Mouse (Mus musculus): ENCODE results near the gene A930018P22Rik. TPM values are rescaled to one million over a fixed set of nuclear protein-coding genes. Genes with fewer than 3 reads are reported as not detected.
"Not testable (repeated sequence)": the region's sequence is repeated elsewhere in the genome, so short reads cannot be mapped to it uniquely, and the experiment has no call there.

A930018P22Rik gene
- polyA plus RNA-seq, 1 experiment from 2014 or later, result not detected

GRCm38 (mm10) chr2:104104800-104105199, 17.8 kb upstream of the A930018P22Rik start:
- Histone ChIP-seq H3K27me3 (ENCODE audit: control insufficient read depth, insufficient read depth, low read length) (no peaks in the 10 kb centered on the region), H3K9ac (ENCODE audit: low read length) (no peak overlapping the region), H3K4me1 (ENCODE audit: control insufficient read depth in 2 of 2, insufficient read depth in 2 of 2, low read length in 2 of 2) (peaks cover 10 to 21% of the 10 kb centered on the region in 2 experiments), H3K4me3 (ENCODE audit: control insufficient read depth in 1 of 2, insufficient read depth in 1 of 2, low read depth in 1 of 2, low read length in 2 of 2) (no peak overlapping the region), H3K4me2 (ENCODE audit: low read length) (no peak overlapping the region), H3K9me3 (ENCODE audit: control insufficient read depth, low read length) (no peaks in the 10 kb centered on the region), H3K27ac (replicated peaks in 1 of 2; ENCODE audit: control insufficient read depth in 1 of 2, insufficient read depth in 1 of 2, low read depth in 2 of 2, low read length in 2 of 2) (no peak overlapping the region), H3K36me3 (ENCODE audit: control insufficient read depth, insufficient read depth, low read length) (0 out of 2 replicates have a peak, but pooled peaks cover 7% of the 10 kb centered on the region)
- no peak for ATAC-seq (ENCODE audit: insufficient number of reproducible peaks, insufficient read depth, low FRiP score, low read depth)
- WGBS, result 83% methylated on average over 6 of the region's 6 CpGs

- H3K9ac ChIP-seq (ENCODE audit: low read length); ATAC-seq (ENCODE audit: insufficient number of reproducible peaks, insufficient read depth, low FRiP score, low read depth); H3K4me3 ChIP-seq (ENCODE audit: control insufficient read depth in 1 of 2, insufficient read depth in 1 of 2, low read depth in 1 of 2, low read length in 2 of 2); H3K9me3 ChIP-seq (ENCODE audit: control insufficient read depth, low read length); H3K4me2 ChIP-seq (ENCODE audit: low read length); H3K27me3 ChIP-seq (ENCODE audit: control insufficient read depth, insufficient read depth, low read length): not testable (repeated sequence)
- Histone ChIP-seq H3K27ac (replicated peaks in 1 of 2; ENCODE audit: control insufficient read depth in 1 of 2, insufficient read depth in 1 of 2, low read depth in 2 of 2, low read length in 2 of 2) (peak overlapping the region; percentile 33 to 54), H3K4me1 (ENCODE audit: control insufficient read depth in 2 of 2, insufficient read depth in 2 of 2, low read length in 2 of 2) (peaks cover 4 to 10% of the 10 kb centered on the region in 2 experiments), H3K36me3 (ENCODE audit: control insufficient read depth, insufficient read depth, low read length) (peaks cover 11% of the 10 kb centered on the region; the same call in 1 of the 2 replicates)
- 19% methylated on average over 2 of the region's 2 CpGs for WGBS
Observed at GRCm38 (mm10) chr2:104109021-104109420, 13.5 kb upstream of the A930018P22Rik start.

- Histone ChIP-seq H3K27me3 (ENCODE audit: control insufficient read depth, insufficient read depth, low read length) (no peaks in the 10 kb centered on the region), H3K4me3 (ENCODE audit: control insufficient read depth in 1 of 2, insufficient read depth in 1 of 2, low read depth in 1 of 2, low read length in 2 of 2) (no peak overlapping the region), H3K9ac (ENCODE audit: low read length) (peak overlapping the region; percentile 35; the same call in 1 of the 2 replicates), H3K36me3 (ENCODE audit: control insufficient read depth, insufficient read depth, low read length) (peaks cover 9% of the 10 kb centered on the region; the same call in 1 of the 2 replicates), H3K4me2 (ENCODE audit: low read length) (no peak overlapping the region), H3K4me1 (ENCODE audit: control insufficient read depth in 2 of 2, insufficient read depth in 2 of 2, low read length in 2 of 2) (peaks cover 4 to 10% of the 10 kb centered on the region in 2 experiments), H3K9me3 (ENCODE audit: control insufficient read depth, low read length) (no peaks in the 10 kb centered on the region), H3K27ac (replicated peaks in 1 of 2; ENCODE audit: control insufficient read depth in 1 of 2, insufficient read depth in 1 of 2, low read depth in 2 of 2, low read length in 2 of 2) (peak overlapping the region; percentile 33 to 54)
- 46% methylated on average over 2 of the region's 2 CpGs for WGBS
- no peak for ATAC-seq (ENCODE audit: insufficient number of reproducible peaks, insufficient read depth, low FRiP score, low read depth)
Observed at GRCm38 (mm10) chr2:104109528-104109927, 13.0 kb upstream of the A930018P22Rik start.

GRCm38 (mm10) chr2:104110031-104110430, 12.5 kb upstream of the A930018P22Rik start:
- 81% methylated on average over 4 of the region's 4 CpGs for WGBS

GRCm38 (mm10) chr2:104111170-104111797, 11.3 kb upstream of the A930018P22Rik start:
- not testable (repeated sequence) for ATAC-seq (ENCODE audit: insufficient number of reproducible peaks, insufficient read depth, low FRiP score, low read depth); H3K4me2 ChIP-seq (ENCODE audit: low read length); H3K9me3 ChIP-seq (ENCODE audit: control insufficient read depth, low read length); H3K36me3 ChIP-seq (ENCODE audit: control insufficient read depth, insufficient read depth, low read length); H3K27me3 ChIP-seq (ENCODE audit: control insufficient read depth, insufficient read depth, low read length); H3K4me3 ChIP-seq (ENCODE audit: control insufficient read depth in 1 of 2, insufficient read depth in 1 of 2, low read depth in 1 of 2, low read length in 2 of 2); H3K27ac ChIP-seq (replicated peaks in 1 of 2; ENCODE audit: control insufficient read depth in 1 of 2, insufficient read depth in 1 of 2, low read depth in 2 of 2, low read length in 2 of 2); H3K9ac ChIP-seq (ENCODE audit: low read length)
- peaks cover 4 to 10% of the 10 kb centered on the region in 2 experiments for H3K4me1 ChIP-seq (ENCODE audit: control insufficient read depth in 2 of 2, insufficient read depth in 2 of 2, low read length in 2 of 2)
- no CpG with 5 or more reads among the region's 1 CpGs for WGBS

More at GRCm38 (mm10) chr2:104110031-104110430, 12.5 kb upstream of the A930018P22Rik start:
- Histone ChIP-seq H3K4me1 (ENCODE audit: control insufficient read depth in 2 of 2, insufficient read depth in 2 of 2, low read length in 2 of 2) (peaks cover 4 to 10% of the 10 kb centered on the region in 2 experiments), H3K27ac (replicated peaks in 1 of 2; ENCODE audit: control insufficient read depth in 1 of 2, insufficient read depth in 1 of 2, low read depth in 2 of 2, low read length in 2 of 2) (peak overlapping the region; percentile 33 to 54; a peak in 3 of 4 replicates), H3K9me3 (ENCODE audit: control insufficient read depth, low read length) (no peaks in the 10 kb centered on the region), H3K4me3 (ENCODE audit: control insufficient read depth in 1 of 2, insufficient read depth in 1 of 2, low read depth in 1 of 2, low read length in 2 of 2) (no peak overlapping the region), H3K27me3 (ENCODE audit: control insufficient read depth, insufficient read depth, low read length) (no peaks in the 10 kb centered on the region), H3K4me2 (ENCODE audit: low read length) (no peak overlapping the region), H3K36me3 (ENCODE audit: control insufficient read depth, insufficient read depth, low read length) (peaks cover 6% of the 10 kb centered on the region; the same call in 1 of the 2 replicates), H3K9ac (ENCODE audit: low read length) (no peak overlapping the region)
- ATAC-seq (ENCODE audit: insufficient number of reproducible peaks, insufficient read depth, low FRiP score, low read depth), result no peak

GRCm38 (mm10) chr2:104113563-104113962, 9.0 kb upstream of the A930018P22Rik start:
- not testable (repeated sequence) for H3K9ac ChIP-seq (ENCODE audit: low read length); H3K4me2 ChIP-seq (ENCODE audit: low read length); H3K9me3 ChIP-seq (ENCODE audit: control insufficient read depth, low read length); H3K36me3 ChIP-seq (ENCODE audit: control insufficient read depth, insufficient read depth, low read length); ATAC-seq (ENCODE audit: insufficient number of reproducible peaks, insufficient read depth, low FRiP score, low read depth); H3K4me3 ChIP-seq (ENCODE audit: control insufficient read depth in 1 of 2, insufficient read depth in 1 of 2, low read depth in 1 of 2, low read length in 2 of 2); H3K27me3 ChIP-seq (ENCODE audit: control insufficient read depth, insufficient read depth, low read length); H3K27ac ChIP-seq (replicated peaks in 1 of 2; ENCODE audit: control insufficient read depth in 1 of 2, insufficient read depth in 1 of 2, low read depth in 2 of 2, low read length in 2 of 2)
- H3K4me1 ChIP-seq (ENCODE audit: control insufficient read depth in 2 of 2, insufficient read depth in 2 of 2, low read length in 2 of 2), result peaks cover 4 to 13% of the 10 kb centered on the region in 2 experiments

GRCm38 (mm10) chr2:104114898-104115297, 7.7 kb upstream of the A930018P22Rik start:
- H3K4me2 ChIP-seq (ENCODE audit: low read length), result no peak overlapping the region
- no peak overlapping the region for H3K4me3 ChIP-seq (ENCODE audit: control insufficient read depth in 1 of 2, insufficient read depth in 1 of 2, low read depth in 1 of 2, low read length in 2 of 2)
- 81% methylated on average over 3 of the region's 3 CpGs for WGBS
- H3K27ac ChIP-seq (replicated peaks in 1 of 2; ENCODE audit: control insufficient read depth in 1 of 2, insufficient read depth in 1 of 2, low read depth in 2 of 2, low read length in 2 of 2), result no peak overlapping the region
- peaks cover 2 to 12% of the 10 kb centered on the region in 2 experiments for H3K4me1 ChIP-seq (ENCODE audit: control insufficient read depth in 2 of 2, insufficient read depth in 2 of 2, low read length in 2 of 2)
- no peaks in the 10 kb centered on the region for H3K27me3 ChIP-seq (ENCODE audit: control insufficient read depth, insufficient read depth, low read length)
- no peak for ATAC-seq (ENCODE audit: insufficient number of reproducible peaks, insufficient read depth, low FRiP score, low read depth)
- no peaks in the 10 kb centered on the region for H3K9me3 ChIP-seq (ENCODE audit: control insufficient read depth, low read length)
- H3K36me3 ChIP-seq (ENCODE audit: control insufficient read depth, insufficient read depth, low read length), result peaks cover 6% of the 10 kb centered on the region; the same call in 1 of the 2 replicates
- no peak overlapping the region for H3K9ac ChIP-seq (ENCODE audit: low read length)

- not testable (repeated sequence) for H3K9me3 ChIP-seq (ENCODE audit: control insufficient read depth, low read length); H3K27ac ChIP-seq (replicated peaks in 1 of 2; ENCODE audit: control insufficient read depth in 1 of 2, insufficient read depth in 1 of 2, low read depth in 2 of 2, low read length in 2 of 2); H3K4me2 ChIP-seq (ENCODE audit: low read length); H3K9ac ChIP-seq (ENCODE audit: low read length); ATAC-seq (ENCODE audit: insufficient number of reproducible peaks, insufficient read depth, low FRiP score, low read depth); H3K36me3 ChIP-seq (ENCODE audit: control insufficient read depth, insufficient read depth, low read length); H3K4me3 ChIP-seq (ENCODE audit: control insufficient read depth in 1 of 2, insufficient read depth in 1 of 2, low read depth in 1 of 2, low read length in 2 of 2); H3K27me3 ChIP-seq (ENCODE audit: control insufficient read depth, insufficient read depth, low read length)
- peaks cover 15 to 33% of the 10 kb centered on the region in 2 experiments for H3K4me1 ChIP-seq (ENCODE audit: control insufficient read depth in 2 of 2, insufficient read depth in 2 of 2, low read length in 2 of 2)
Observed at GRCm38 (mm10) chr2:104117173-104117572, 5.4 kb upstream of the A930018P22Rik start.
